Mouse (Mus musculus): ENCODE data around the gene Greb1. TPM values are rescaled to one million over a fixed set of nuclear protein-coding genes. Genes with fewer than 3 reads are reported as not detected.

The Greb1 gene
- 19.0 and 28.1 TPM in 2 replicates for polyA plus RNA-seq (2016; fragmentation: Nextera tagmentation; extraction: Ambion mirVana)

GRCm38 (mm10) chr12:16800259-16800958 is at the start of gene Greb1:
TSS of gene Greb1 (minus strand) at chr12:16800886.
- peak within 1 kb of the TSS; percentile 98 for H3K27ac ChIP-seq
- H3K4me3 ChIP-seq: peak within 1 kb of the TSS; percentile 81
- H3K27me3 ChIP-seq (ENCODE audit: insufficient read depth, poor library complexity, severe bottlenecking): no peaks in the 10 kb centered on the region
- peak; percentile 81 for DNase-seq (ENCODE audit: low spot score)
- H3K9me3 ChIP-seq: no peaks in the 10 kb centered on the region
- under 1% methylated on average over 52 of the region's 53 CpGs for WGBS
- H3K36me3 ChIP-seq: peaks cover 17% of the 10 kb centered on the region; the same call in 1 of the 2 replicates
- peaks cover 85% of the 10 kb centered on the region for H3K4me1 ChIP-seq (replicated peaks)

- H3K27ac ChIP-seq: no peak overlapping the region
- H3K27me3 ChIP-seq (ENCODE audit: insufficient read depth, poor library complexity, severe bottlenecking): no peaks in the 10 kb centered on the region
- DNase-seq (ENCODE audit: low spot score): no peak
- H3K4me1 ChIP-seq (replicated peaks): peaks cover 19% of the 10 kb centered on the region
- H3K36me3 ChIP-seq: no peaks in the 10 kb centered on the region
- H3K4me3 ChIP-seq: no peak overlapping the region
- no peaks in the 10 kb centered on the region for H3K9me3 ChIP-seq
- WGBS: 80% methylated on average over 2 of the region's 2 CpGs
These were observed 49.1 kb upstream of the Greb1 start for GRCm38 (mm10) chr12:16849821-16850220.

GRCm38 (mm10) chr12:16848501-16848900 is 47.8 kb upstream of the Greb1 start:
- DNase-seq (ENCODE audit: low spot score): no peak
- Histone ChIP-seq H3K4me1 (replicated peaks) (peaks cover 19% of the 10 kb centered on the region), H3K27me3 (ENCODE audit: insufficient read depth, poor library complexity, severe bottlenecking) (no peaks in the 10 kb centered on the region), H3K4me3 (no peak overlapping the region), H3K27ac (no peak overlapping the region), H3K9me3 (no peaks in the 10 kb centered on the region), H3K36me3 (no peaks in the 10 kb centered on the region)
- 85% methylated on average over 2 of the region's 2 CpGs for WGBS

- no peak for DNase-seq (ENCODE audit: low spot score)
- H3K36me3 ChIP-seq: no peaks in the 10 kb centered on the region
- H3K4me1 ChIP-seq (replicated peaks): peaks cover 19% of the 10 kb centered on the region
- 87% methylated on average over 4 of the region's 4 CpGs for WGBS
- no peak overlapping the region for H3K4me3 ChIP-seq
- no peaks in the 10 kb centered on the region for H3K27me3 ChIP-seq (ENCODE audit: insufficient read depth, poor library complexity, severe bottlenecking)
- H3K27ac ChIP-seq: no peak overlapping the region
- no peaks in the 10 kb centered on the region for H3K9me3 ChIP-seq
These were observed 46.6 kb upstream of the Greb1 start for GRCm38 (mm10) chr12:16847204-16847792.

GRCm38 (mm10) chr12:16844623-16845592 is 44.2 kb upstream of the Greb1 start:
- Histone ChIP-seq H3K36me3 (no peaks in the 10 kb centered on the region), H3K9me3 (no peaks in the 10 kb centered on the region), H3K27ac (no peak overlapping the region), H3K4me1 (replicated peaks) (peaks cover 3% of the 10 kb centered on the region), H3K27me3 (ENCODE audit: insufficient read depth, poor library complexity, severe bottlenecking) (no peaks in the 10 kb centered on the region), H3K4me3 (no peak overlapping the region)
- DNase-seq (ENCODE audit: low spot score): no peak
- 75% methylated on average over 14 of the region's 14 CpGs for WGBS

- peaks cover 9% of the 10 kb centered on the region; the same call in 1 of the 2 replicates for H3K9me3 ChIP-seq
- H3K27ac ChIP-seq: no peak overlapping the region
- H3K36me3 ChIP-seq: no peaks in the 10 kb centered on the region
- 85% methylated on average over 8 of the region's 8 CpGs for WGBS
- DNase-seq (ENCODE audit: low spot score): no peak
- H3K27me3 ChIP-seq (ENCODE audit: insufficient read depth, poor library complexity, severe bottlenecking): no peaks in the 10 kb centered on the region
- 0 out of 2 replicates have a peak, but pooled peaks cover 2% of the 10 kb centered on the region for H3K4me1 ChIP-seq (replicated peaks)
- H3K4me3 ChIP-seq: no peak overlapping the region
These were observed 40.4 kb upstream of the Greb1 start for GRCm38 (mm10) chr12:16840842-16841782.

GRCm38 (mm10) chr12:16837766-16838165 is 37.1 kb upstream of the Greb1 start:
- H3K27me3 ChIP-seq (ENCODE audit: insufficient read depth, poor library complexity, severe bottlenecking): no peaks in the 10 kb centered on the region
- 93% methylated on average over 4 of the region's 4 CpGs for WGBS
- DNase-seq (ENCODE audit: low spot score): no peak
- H3K27ac ChIP-seq: no peak overlapping the region
- peaks cover 9% of the 10 kb centered on the region; the same call in 1 of the 2 replicates for H3K9me3 ChIP-seq
- H3K4me3 ChIP-seq: no peak overlapping the region
- H3K4me1 ChIP-seq (replicated peaks): 0 out of 2 replicates have a peak, but pooled peaks cover 12% of the 10 kb centered on the region
- H3K36me3 ChIP-seq: no peaks in the 10 kb centered on the region

GRCm38 (mm10) chr12:16836188-16836587 is 35.5 kb upstream of the Greb1 start:
- no peak overlapping the region for H3K27ac ChIP-seq
- H3K36me3 ChIP-seq: no peaks in the 10 kb centered on the region
- WGBS: 77% methylated on average over 9 of the region's 9 CpGs
- no peak overlapping the region for H3K4me3 ChIP-seq
- DNase-seq (ENCODE audit: low spot score): no peak
- peaks cover 12% of the 10 kb centered on the region; the same call in 1 of the 2 replicates for H3K4me1 ChIP-seq (replicated peaks)
- H3K9me3 ChIP-seq: peaks cover 9% of the 10 kb centered on the region; the same call in 1 of the 2 replicates
- H3K27me3 ChIP-seq (ENCODE audit: insufficient read depth, poor library complexity, severe bottlenecking): no peaks in the 10 kb centered on the region

- Histone ChIP-seq H3K9me3 (peaks cover 9% of the 10 kb centered on the region; the same call in 1 of the 2 replicates), H3K27ac (no peak overlapping the region), H3K27me3 (ENCODE audit: insufficient read depth, poor library complexity, severe bottlenecking) (no peaks in the 10 kb centered on the region), H3K4me3 (no peak overlapping the region), H3K36me3 (peaks cover 4% of the 10 kb centered on the region), H3K4me1 (replicated peaks) (peaks cover 12% of the 10 kb centered on the region; the same call in 1 of the 2 replicates)
- DNase-seq (ENCODE audit: low spot score): no peak
- WGBS: 79% methylated on average over 11 of the region's 11 CpGs
These were observed 34.0 kb upstream of the Greb1 start for GRCm38 (mm10) chr12:16834701-16835100.

GRCm38 (mm10) chr12:16831071-16831470 is 30.4 kb upstream of the Greb1 start:
- Histone ChIP-seq H3K36me3 (peaks cover 40% of the 10 kb centered on the region), H3K27me3 (ENCODE audit: insufficient read depth, poor library complexity, severe bottlenecking) (no peaks in the 10 kb centered on the region), H3K27ac (no peak overlapping the region), H3K9me3 (no peaks in the 10 kb centered on the region), H3K4me3 (no peak overlapping the region), H3K4me1 (replicated peaks) (peaks cover 10% of the 10 kb centered on the region; the same call in 1 of the 2 replicates)
- 60% methylated on average over 4 of the region's 4 CpGs for WGBS
- no peak for DNase-seq (ENCODE audit: low spot score)

- no peak overlapping the region for H3K4me3 ChIP-seq
- H3K4me1 ChIP-seq (replicated peaks): peaks cover 5% of the 10 kb centered on the region; the same call in 1 of the 2 replicates
- 85% methylated on average over 2 of the region's 2 CpGs for WGBS
- H3K9me3 ChIP-seq: no peaks in the 10 kb centered on the region
- no peaks in the 10 kb centered on the region for H3K27me3 ChIP-seq (ENCODE audit: insufficient read depth, poor library complexity, severe bottlenecking)
- DNase-seq (ENCODE audit: low spot score): no peak
- H3K27ac ChIP-seq: no peak overlapping the region
- peaks cover 52% of the 10 kb centered on the region for H3K36me3 ChIP-seq
These were observed 29.1 kb upstream of the Greb1 start for GRCm38 (mm10) chr12:16829785-16830184.
